Mouse (Mus musculus) forebrain, embryonic 12.5 days (tissue): Measurements from ENCODE around the gene Syp. TPM values are rescaled to one million over a fixed set of nuclear protein-coding genes. Genes with fewer than 3 reads are reported as not detected.

Source experiments
- ATAC-seq: fragments of 200-750 bp; cut with Nextera tagmentation; 2 replicates; pipeline ENCODE4 v1.8.0; 2017; ENCODE audit warnings: moderate TSS enrichment; ENCODE audit not compliant: low FRiP score
- H3K27ac ChIP-seq: fragments of 300-500 bp; sonication (generic); 2 replicates; pipeline ENCODE4 v1.5.1; 2016; ENCODE audit warnings: mild to moderate bottlenecking
- H3K27me3 ChIP-seq: fragments of 300-500 bp; sonication (generic); 2 replicates; pipeline ENCODE4 v1.6.1; 2016; ENCODE audit warnings: mild to moderate bottlenecking
- H3K36me3 ChIP-seq: fragments of 300-500 bp; sonication (generic); replicated peaks from 2 replicates; pipeline ENCODE4 v1.6.1; 2016; ENCODE audit warnings: mild to moderate bottlenecking
- H3K4me1 ChIP-seq: fragments of 300-500 bp; sonication (generic); 2 replicates; pipeline ENCODE4 v1.6.1; 2016
- H3K4me2 ChIP-seq: fragments of 300-500 bp; sonication (generic); 2 replicates; pipeline ENCODE4 v1.6.1; 2016; ENCODE audit warnings: mild to moderate bottlenecking, moderate library complexity
- H3K4me3 ChIP-seq: fragments of 300-500 bp; sonication (generic); replicated peaks from 2 replicates; pipeline ENCODE4 v1.5.1; 2016; ENCODE audit warnings: mild to moderate bottlenecking
- H3K9ac ChIP-seq: fragments of 300-500 bp; sonication (generic); 2 replicates; pipeline ENCODE4 v1.6.1; 2016; ENCODE audit warnings: mild to moderate bottlenecking
- H3K9me3 ChIP-seq: fragments of 300-500 bp; sonication (generic); 2 replicates; pipeline ENCODE4 v1.6.1; 2016
- WGBS: fragments of 180-500 bp; shearing (Covaris S2); methylation state at CpG from one replicate; pipeline ENCODE4 v1.1.7; 2016; 5-methylcytosine and 5-hydroxymethylcytosine counted together
- polyA plus RNA-seq: library from polyadenylated mRNA; unstranded; fragments of >200 nt; fragmentation: Nextera tagmentation; extraction: Ambion mirVana; gene quantifications from 2 replicates; pipeline ENCODE4 v1.2.1, GENCODE M21; 2016

The Syp gene
- polyA plus RNA-seq, 1 experiment from 2014 or later, result 42.0 TPM

DNA sequence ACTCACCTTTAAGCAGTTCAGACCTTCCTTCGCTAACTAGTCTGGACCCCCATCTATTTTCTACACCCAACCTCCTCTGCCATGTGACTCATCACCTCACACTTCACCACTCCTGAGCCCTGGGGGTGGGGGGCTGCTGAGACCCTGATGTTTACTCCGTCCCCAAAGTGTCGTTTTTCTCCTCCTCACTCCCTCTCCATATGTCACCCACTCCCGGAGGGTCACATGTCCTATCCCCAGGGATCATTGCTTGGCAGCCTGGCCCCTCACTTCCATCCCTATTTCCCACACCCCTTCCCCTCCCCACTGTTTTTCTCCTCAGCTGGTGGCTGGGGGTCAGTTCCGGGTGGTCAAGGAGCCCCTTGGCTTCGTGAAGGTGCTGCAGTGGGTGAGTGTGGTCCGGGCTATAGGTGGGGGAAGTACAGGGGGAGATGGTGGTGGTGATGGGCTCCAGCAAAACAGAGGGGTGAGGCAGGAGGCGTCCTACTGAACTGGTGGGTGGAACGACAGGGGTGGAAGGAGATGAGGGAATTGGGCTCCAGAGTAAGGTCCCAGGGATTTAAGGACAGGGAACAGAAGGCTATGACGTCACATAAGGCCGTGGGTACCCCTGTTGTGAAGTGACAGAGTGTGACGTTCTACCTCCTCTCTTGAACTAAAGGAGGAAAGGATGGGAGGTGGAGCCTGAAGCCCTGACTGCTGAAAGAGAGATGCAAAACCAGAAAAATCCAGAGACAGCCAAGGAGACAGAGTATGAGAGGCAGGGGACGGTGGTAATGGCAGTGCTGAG, 1.5 kb downstream of the Syp start:
- peak overlapping the region; percentile 54 for H3K4me3 ChIP-seq
- peak overlapping the region; percentile 50 for H3K27ac ChIP-seq
- peak overlapping the region; percentile 61 for H3K9ac ChIP-seq
- 0 out of 2 replicates have a peak, but pooled peaks cover 4% of the 10 kb centered on the region for H3K36me3 ChIP-seq
- peak overlapping the region; percentile 60 for H3K4me2 ChIP-seq
- 28% methylated on average over 13 of the region's 13 CpGs for WGBS
- H3K4me1 ChIP-seq, result peaks cover 4% of the 10 kb centered on the region; the same call in 1 of the 2 replicates
- no peaks in the 10 kb centered on the region for H3K27me3 ChIP-seq
- no peaks in the 10 kb centered on the region for H3K9me3 ChIP-seq
- ATAC-seq, result peak; percentile 36; the same call in 1 of the 2 replicates

DNA sequence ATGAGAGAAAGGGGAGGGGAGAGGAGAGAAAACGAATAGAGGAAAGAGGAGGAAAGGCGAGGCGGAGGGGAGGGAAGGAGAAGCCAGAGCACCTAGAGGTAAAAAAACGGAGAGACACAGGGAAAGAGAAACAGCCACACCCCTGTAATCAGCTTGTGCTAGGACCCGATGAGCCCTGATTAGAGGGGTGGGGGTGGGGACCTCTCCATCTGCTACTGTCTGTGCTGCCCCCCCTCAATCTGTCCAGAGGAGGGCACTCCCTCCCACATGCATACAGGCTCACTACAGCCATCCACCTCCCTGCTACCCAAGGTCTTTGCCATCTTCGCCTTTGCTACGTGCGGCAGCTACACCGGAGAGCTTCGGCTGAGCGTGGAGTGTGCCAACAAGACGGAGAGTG, 2.5 kb downstream of the Syp start:
- H3K4me3 ChIP-seq, result peak overlapping the region; percentile 7
- H3K27me3 ChIP-seq, result no peaks in the 10 kb centered on the region
- H3K4me1 ChIP-seq, result peaks cover 4% of the 10 kb centered on the region; the same call in 1 of the 2 replicates
- H3K4me2 ChIP-seq, result peak overlapping the region; percentile 60
- 49% methylated on average over 12 of the region's 12 CpGs for WGBS
- no peak overlapping the region for H3K9ac ChIP-seq
- H3K9me3 ChIP-seq, result no peaks in the 10 kb centered on the region
- no peak overlapping the region for H3K27ac ChIP-seq
- no peak for ATAC-seq
- 0 out of 2 replicates have a peak, but pooled peaks cover 4% of the 10 kb centered on the region for H3K36me3 ChIP-seq

DNA sequence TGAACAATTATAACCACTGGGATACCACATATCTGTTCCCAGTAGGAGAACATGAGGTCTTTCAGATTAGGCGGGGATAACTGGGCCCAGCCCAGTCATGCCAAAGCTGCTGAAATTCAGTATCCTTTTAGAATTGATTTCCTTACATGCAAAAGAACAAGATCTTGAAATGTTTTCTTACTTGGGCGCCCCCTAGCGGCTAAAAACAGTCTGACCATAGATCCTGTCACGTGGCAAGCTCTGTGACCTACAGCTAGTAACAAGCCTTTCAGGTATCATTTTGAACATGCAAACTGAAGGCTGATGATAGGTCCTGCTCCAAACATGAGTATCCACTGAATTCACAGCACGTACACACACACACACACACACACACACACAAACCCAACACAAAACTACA, 7.1 kb downstream of the Syp start:
- Histone ChIP-seq H3K9me3 (no peaks in the 10 kb centered on the region), H3K27ac (no peak overlapping the region), H3K27me3 (no peaks in the 10 kb centered on the region), H3K4me1 (peaks cover 4% of the 10 kb centered on the region; the same call in 1 of the 2 replicates), H3K9ac (no peak overlapping the region), H3K4me3 (no peak overlapping the region), H3K36me3 (0 out of 2 replicates have a peak, but pooled peaks cover 4% of the 10 kb centered on the region), H3K4me2 (no peak overlapping the region)
- WGBS, result 17% methylated on average over 5 of the region's 5 CpGs
- ATAC-seq, result no peak

DNA sequence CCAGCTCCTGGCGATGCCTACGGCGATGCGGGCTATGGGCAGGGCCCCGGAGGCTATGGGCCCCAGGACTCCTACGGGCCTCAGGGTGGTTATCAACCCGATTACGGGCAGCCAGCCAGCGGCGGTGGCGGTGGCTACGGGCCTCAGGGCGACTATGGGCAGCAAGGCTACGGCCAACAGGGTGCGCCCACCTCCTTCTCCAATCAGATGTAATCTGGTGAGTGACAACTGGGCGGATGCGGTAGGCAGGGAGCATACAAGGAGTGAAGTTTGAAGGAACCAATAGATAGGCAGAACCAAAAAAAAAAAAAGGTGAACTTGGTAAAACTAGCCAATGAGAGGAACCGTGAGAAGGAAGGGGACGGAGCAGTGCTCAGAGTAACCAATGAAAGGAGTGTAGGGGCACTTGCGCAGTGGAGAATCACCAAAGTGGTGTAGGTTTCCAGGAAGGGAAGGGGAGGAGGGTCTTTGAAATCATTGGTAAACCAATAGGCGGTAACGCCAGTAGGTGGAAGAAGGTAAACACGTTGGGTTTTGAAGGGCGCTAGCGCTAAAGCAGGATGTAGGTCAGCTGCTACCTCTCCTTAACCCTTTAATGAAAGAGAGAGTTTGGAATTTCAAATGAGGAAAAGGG, 10.5 kb downstream of the Syp start:
- 21% methylated on average over 22 of the region's 25 CpGs for WGBS
- Histone ChIP-seq H3K4me2 (peak overlapping the region; percentile 59), H3K36me3 (0 out of 2 replicates have a peak, but pooled peaks cover 4% of the 10 kb centered on the region), H3K9ac (peak overlapping the region; percentile 53), H3K9me3 (no peaks in the 10 kb centered on the region), H3K27ac (peak overlapping the region; percentile 71), H3K4me3 (peak overlapping the region; percentile 38), H3K4me1 (peaks cover 4% of the 10 kb centered on the region; the same call in 1 of the 2 replicates), H3K27me3 (no peaks in the 10 kb centered on the region)
- peak; percentile 98 for ATAC-seq

DNA sequence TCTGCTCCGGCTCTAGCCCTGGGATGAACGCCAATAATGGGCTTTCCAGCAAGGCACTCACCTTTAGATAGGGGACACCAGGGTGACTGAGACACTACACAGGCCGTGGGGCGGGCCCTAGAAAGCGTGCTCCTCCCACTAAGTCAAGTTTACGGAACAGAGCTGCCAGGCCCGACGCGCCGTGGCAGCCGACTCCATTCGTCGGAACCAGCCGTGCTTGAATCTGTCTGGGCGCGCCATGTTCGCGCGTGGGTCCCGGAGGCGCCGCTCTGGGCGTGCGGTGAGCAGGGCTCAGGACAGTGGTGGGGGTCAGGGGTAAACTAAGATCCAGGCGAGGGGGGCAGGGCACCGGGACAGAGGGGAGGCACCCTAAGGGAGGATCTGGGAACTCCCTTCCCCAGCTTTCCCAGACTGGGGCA, 19.0 kb downstream of the Syp start, which contains the start of gene Prickle3:
Gene Prickle3 (plus strand): TSS at position 40 of the 419 bp plus-strand sequence.
- Histone ChIP-seq H3K27me3 (no peaks in the 10 kb centered on the region), H3K4me1 (peaks cover 6% of the 10 kb centered on the region), H3K36me3 (no peaks in the 10 kb centered on the region), H3K9ac (peak within 1 kb of the TSS; percentile 38; the same call in 1 of the 2 replicates), H3K4me2 (peak within 1 kb of the TSS; percentile 49), H3K27ac (no peak within 1 kb of the TSS), H3K4me3 (peak within 1 kb of the TSS; percentile 31), H3K9me3 (no peaks in the 10 kb centered on the region)
- 23% methylated on average over 26 of the region's 26 CpGs for WGBS
- no peak for ATAC-seq

DNA sequence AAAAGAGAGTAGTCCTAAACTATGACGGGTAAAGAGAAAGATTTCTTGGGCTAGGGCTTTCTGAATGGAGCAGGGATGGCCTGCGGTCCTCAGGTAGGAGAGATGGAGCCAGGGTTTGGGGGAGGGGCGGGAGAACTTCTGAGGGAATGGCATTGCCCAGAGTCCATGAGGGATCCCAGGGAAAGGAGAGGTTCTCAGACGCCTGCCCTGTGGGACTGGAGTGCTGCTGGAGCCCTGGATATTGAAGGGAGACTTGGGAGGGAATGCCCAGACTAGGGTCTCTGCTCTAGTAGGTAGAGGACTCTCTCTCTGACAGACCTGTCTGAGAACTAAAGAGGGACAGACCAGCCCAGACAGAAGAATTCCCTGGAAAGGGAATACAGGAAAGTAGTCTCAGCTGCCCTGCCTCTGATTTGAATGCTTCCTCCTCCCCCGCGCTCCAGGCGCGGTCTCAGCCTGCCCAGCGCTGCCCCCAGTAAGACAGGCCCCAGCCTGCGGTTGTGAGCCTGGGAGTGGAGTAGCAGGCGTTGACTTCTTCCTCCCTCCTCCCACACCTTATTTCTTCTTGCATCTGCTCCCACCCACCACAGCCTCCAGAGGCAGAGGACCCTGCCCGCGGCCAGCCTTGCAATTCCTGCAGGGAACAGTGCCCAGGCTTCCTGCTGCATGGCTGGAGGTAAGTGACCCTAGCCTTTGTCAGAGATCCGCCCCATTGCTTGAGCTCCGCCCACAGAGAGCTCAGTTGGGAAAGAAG, 19.9 kb downstream of the Syp start:
- no peaks in the 10 kb centered on the region for H3K36me3 ChIP-seq
- no peaks in the 10 kb centered on the region for H3K9me3 ChIP-seq
- H3K27me3 ChIP-seq, result no peaks in the 10 kb centered on the region
- H3K4me1 ChIP-seq, result peaks cover 6% of the 10 kb centered on the region
- H3K4me2 ChIP-seq, result peak overlapping the region; percentile 49
- 24% methylated on average over 12 of the region's 15 CpGs for WGBS
- peak; percentile 27; the same call in 1 of the 2 replicates for ATAC-seq
- H3K4me3 ChIP-seq, result no peak overlapping the region
- H3K9ac ChIP-seq, result no peak overlapping the region
- no peak overlapping the region for H3K27ac ChIP-seq

DNA sequence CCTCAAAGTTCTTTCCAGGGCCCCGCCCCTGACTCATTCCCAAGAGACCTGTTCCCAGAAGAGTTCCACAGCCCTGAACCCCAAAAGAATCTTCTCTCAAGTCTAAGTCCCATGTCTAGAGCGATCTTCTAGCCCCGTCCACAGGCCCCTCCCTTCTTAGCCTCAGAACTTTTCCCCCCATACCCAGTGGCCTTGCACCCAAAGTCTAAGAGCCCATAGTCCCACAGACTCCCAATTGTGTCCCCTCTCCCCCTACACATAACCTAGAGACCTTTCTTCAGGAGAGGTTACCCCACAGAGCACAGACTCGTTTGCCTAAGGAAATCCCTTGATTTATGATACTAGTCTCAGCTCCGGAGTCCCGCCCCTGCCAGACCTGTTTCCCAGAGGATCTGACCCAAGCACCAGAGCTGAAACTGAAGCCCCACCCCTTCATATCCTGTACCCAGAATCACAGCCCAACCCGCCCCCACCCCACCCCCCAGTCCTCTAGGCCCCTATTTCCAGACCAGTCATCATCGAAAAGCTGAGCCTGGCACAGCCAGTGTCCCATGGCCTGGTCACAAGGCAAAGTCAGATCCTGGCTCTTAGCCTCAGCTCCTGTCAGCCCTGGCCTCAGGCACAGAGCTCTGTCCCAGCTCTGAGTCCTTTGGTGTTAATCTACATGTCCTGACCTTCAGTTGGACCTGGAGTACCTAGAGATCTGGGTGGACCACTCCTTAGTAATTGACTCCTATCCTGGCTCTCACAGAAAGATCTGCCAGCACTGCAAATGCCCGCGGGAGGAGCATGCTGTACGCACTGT, 20.7 kb downstream of the Syp start:
- Histone ChIP-seq H3K27me3 (no peaks in the 10 kb centered on the region), H3K9ac (no peak overlapping the region), H3K27ac (no peak overlapping the region), H3K4me2 (peak overlapping the region; percentile 49; the same call in 1 of the 2 replicates), H3K9me3 (no peaks in the 10 kb centered on the region), H3K4me1 (peaks cover 6% of the 10 kb centered on the region), H3K4me3 (no peak overlapping the region), H3K36me3 (no peaks in the 10 kb centered on the region)
- ATAC-seq, result no peak
- 58% methylated on average over 11 of the region's 11 CpGs for WGBS

DNA sequence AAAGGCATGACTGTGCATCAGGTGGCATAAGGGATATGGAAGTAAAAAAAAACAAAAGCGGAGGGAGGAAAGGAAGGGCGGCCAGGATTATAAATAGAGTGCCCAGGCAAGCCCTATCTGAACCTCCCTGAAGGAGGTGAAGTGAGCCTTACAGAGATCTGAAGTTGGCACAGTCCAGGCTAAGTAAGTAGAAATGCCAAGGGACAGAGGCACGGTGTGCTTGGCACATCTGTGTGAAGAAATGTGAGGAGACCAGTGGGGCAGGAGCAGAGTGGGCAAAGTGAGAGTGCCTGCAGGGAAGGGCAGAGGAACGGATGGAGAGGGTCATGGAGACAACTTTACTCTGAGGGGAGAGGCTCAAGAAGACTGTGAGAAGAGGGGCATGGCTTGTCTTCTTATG, 22.8 kb downstream of the Syp start:
- Histone ChIP-seq H3K9me3 (no peaks in the 10 kb centered on the region), H3K27ac (no peak overlapping the region), H3K4me1 (peaks cover 6% of the 10 kb centered on the region), H3K4me3 (no peak overlapping the region), H3K27me3 (no peaks in the 10 kb centered on the region), H3K4me2 (no peak overlapping the region), H3K9ac (no peak overlapping the region), H3K36me3 (no peaks in the 10 kb centered on the region)
- WGBS, result 81% methylated on average over 4 of the region's 4 CpGs
- ATAC-seq, result no peak

DNA sequence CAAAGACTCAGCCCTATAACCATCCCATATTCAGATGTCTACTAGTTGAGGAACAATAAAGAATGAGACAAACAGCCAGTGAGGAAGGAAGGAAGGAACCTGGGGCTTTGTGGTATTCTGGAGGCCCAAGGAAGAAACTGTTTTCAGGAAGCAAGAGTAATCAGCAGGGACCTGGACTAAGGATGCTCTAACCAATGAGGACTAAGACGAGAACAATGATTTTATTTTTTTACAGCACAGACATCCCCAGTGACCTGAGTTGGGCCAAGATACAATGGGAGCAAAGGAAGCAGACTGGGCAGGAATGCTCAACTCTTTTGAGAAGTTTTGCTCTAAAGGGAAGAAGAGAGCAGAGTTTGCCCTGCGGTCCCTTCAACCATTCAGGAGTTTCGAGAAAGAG, 24.7 kb downstream of the Syp start:
- Histone ChIP-seq H3K9me3 (no peaks in the 10 kb centered on the region), H3K4me3 (no peak overlapping the region), H3K4me2 (no peak overlapping the region), H3K4me1 (peaks cover 6% of the 10 kb centered on the region), H3K27ac (no peak overlapping the region), H3K9ac (no peak overlapping the region), H3K27me3 (no peaks in the 10 kb centered on the region), H3K36me3 (peaks cover 6% of the 10 kb centered on the region)
- ATAC-seq, result no peak
- 76% methylated on average over 3 of the region's 3 CpGs for WGBS

DNA sequence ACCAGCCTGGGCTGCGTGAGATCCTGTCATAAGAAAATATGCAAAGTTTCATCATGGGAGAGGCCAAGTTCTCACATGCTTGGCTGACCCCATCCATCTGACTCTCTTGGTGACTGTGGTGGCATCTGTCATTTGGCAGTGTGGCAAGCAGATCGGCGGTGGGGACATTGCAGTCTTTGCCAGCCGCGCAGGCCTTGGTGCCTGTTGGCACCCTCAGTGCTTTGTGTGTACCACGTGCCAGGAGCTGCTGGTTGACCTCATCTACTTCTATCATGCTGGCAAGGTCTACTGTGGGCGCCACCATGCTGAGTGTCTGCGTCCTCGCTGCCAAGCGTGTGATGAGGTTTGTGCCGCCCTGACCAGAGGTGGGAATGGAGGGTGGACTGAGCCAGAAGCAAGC, 26.5 kb downstream of the Syp start:
- no peak for ATAC-seq
- H3K4me2 ChIP-seq, result no peak overlapping the region
- H3K4me3 ChIP-seq, result no peak overlapping the region
- peaks cover 6% of the 10 kb centered on the region for H3K36me3 ChIP-seq
- 89% methylated on average over 11 of the region's 11 CpGs for WGBS
- no peak overlapping the region for H3K27ac ChIP-seq
- H3K9ac ChIP-seq, result no peak overlapping the region
- H3K4me1 ChIP-seq, result no peaks in the 10 kb centered on the region
- no peaks in the 10 kb centered on the region for H3K9me3 ChIP-seq
- no peaks in the 10 kb centered on the region for H3K27me3 ChIP-seq

DNA sequence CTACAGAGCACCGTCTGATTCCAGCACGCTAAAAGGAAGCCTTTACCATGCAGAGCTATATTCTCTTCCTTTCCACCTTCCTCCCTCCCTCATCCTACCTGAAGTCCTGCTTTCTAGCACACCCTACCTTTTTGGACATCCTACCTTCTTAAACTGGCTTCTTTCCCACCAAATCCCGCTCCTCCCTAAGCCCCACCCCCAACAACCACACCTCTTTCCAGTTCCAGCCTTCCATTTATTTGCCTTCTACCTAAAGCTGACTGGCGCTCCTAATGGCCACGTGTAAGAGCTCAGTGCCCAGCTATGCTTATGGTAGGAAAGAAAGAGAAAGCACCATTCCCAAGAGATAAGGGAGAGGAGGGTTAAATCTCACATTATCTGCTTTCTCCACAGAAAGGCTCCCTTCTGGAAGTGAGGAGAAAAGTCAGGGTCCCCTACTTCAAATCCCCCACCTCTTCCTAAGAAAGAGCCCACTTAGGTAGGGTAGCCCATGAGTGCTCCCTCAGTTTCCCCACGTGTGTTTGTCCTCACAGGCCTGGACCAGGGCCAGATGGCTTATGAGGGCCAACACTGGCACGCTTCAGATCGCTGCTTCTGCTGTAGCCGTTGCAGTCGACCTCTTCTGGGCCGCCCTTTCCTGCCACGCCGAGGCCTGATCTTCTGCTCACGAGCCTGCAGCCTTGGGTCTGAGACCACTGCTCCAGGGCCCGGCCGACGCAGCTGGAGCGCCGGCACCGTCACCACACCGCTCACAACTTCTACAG, 27.6 kb downstream of the Syp start:
- no peak for ATAC-seq
- 75% methylated on average over 21 of the region's 21 CpGs for WGBS
- Histone ChIP-seq H3K27ac (no peak overlapping the region), H3K4me2 (no peak overlapping the region), H3K36me3 (peaks cover 6% of the 10 kb centered on the region), H3K9me3 (no peaks in the 10 kb centered on the region), H3K4me1 (no peaks in the 10 kb centered on the region), H3K27me3 (no peaks in the 10 kb centered on the region), H3K9ac (no peak overlapping the region), H3K4me3 (no peak overlapping the region)
